Mouse (Mus musculus): Measurements from ENCODE around the gene Kdm2a. TPM values are rescaled to one million over a fixed set of nuclear protein-coding genes. Genes with fewer than 3 reads are reported as not detected.

Gene Kdm2a
- 89.8 TPM for polyA plus RNA-seq (2017; shearing (Covaris generic))

GRCm38 (mm10) chr19:4397798-4398629, at the start of gene Kdm2a:
Kdm2a (minus strand) TSS chr19:4398285.

GRCm38 (mm10) chr19:4439161-4439801, 41.2 kb upstream of the Kdm2a start, which contains the start of gene Rhod:
Rhod (minus strand) TSS chr19:4439432.

DNA sequence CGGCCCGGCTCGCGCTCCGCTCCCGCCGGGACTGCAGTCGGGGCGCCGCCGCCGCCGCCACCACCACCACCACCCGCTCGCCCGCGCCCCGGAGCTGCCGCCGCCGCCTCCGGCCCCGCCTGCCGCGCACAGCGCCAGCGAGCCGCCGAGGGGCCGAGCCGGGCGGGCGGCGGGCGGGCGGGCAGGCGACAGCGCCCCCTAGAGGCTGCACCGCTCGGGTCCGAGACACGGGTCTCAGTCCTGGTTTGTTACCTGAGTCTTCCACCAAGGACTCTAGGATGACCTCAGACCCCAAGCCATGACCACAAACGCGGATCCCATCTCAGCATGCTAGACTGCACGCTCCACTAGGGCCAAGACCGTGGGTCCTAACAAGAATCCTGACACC, 91.9 kb downstream of the Kdm2a start, which contains the start of gene Grk2:
Gene Grk2, minus strand, starts transcription at position 33 of the 388 bp plus-strand sequence.

GRCm38 (mm10) chr19:4282898-4283553, 115.1 kb downstream of the Kdm2a start, which contains the start of gene Ankrd13d:
Ankrd13d (minus strand) TSS chr19:4283137.

GRCm38 (mm10) chr19:4268566-4269361, 129.3 kb downstream of the Kdm2a start, which contains the start of gene Ssh3:
Ssh3 (minus strand) TSS chr19:4269180.

Other genes with a start within 250 kb of the Kdm2a start
- 183 TPM for gene Coro1b, start 249.7 kb downstream of the Kdm2a start, polyA plus RNA-seq (2017; shearing (Covaris generic))
- 239 TPM for gene Ptprcap, start 244.7 kb downstream of the Kdm2a start, polyA plus RNA-seq (2017; shearing (Covaris generic))
- gene Rps6kb2, start 234.9 kb downstream of the Kdm2a start, polyA plus RNA-seq (2017; shearing (Covaris generic)), result 50.3 TPM
- gene Carns1, start 222.8 kb downstream of the Kdm2a start, polyA plus RNA-seq (2017; shearing (Covaris generic)), result 45.8 TPM
- gene Tbc1d10c, start 207.0 kb downstream of the Kdm2a start, polyA plus RNA-seq (2017; shearing (Covaris generic)), result 455 TPM
- gene Ppp1ca, start 206.2 kb downstream of the Kdm2a start, polyA plus RNA-seq (2017; shearing (Covaris generic)), result 718 TPM
- gene Rad9a, start 196.6 kb downstream of the Kdm2a start, polyA plus RNA-seq (2017; shearing (Covaris generic)), result 37.1 TPM
- 49.3 TPM for gene Clcf1, start 184.0 kb downstream of the Kdm2a start, polyA plus RNA-seq (2017; shearing (Covaris generic))
- gene AC109138.7, start 183.9 kb downstream of the Kdm2a start, polyA plus RNA-seq (2017; shearing (Covaris generic)), result not detected
- gene Pold4, start 166.4 kb downstream of the Kdm2a start, polyA plus RNA-seq (2017; shearing (Covaris generic)), result 94.9 TPM
- 0.78 TPM for gene Ssh3, start 129.1 kb downstream of the Kdm2a start, polyA plus RNA-seq (2017; shearing (Covaris generic))
- 9.1 TPM for gene Ankrd13d, start 115.1 kb downstream of the Kdm2a start, polyA plus RNA-seq (2017; shearing (Covaris generic))
- gene Grk2, start 92.1 kb downstream of the Kdm2a start, polyA plus RNA-seq (2017; shearing (Covaris generic)), result 274 TPM
- 2.5 TPM for gene Rhod, start 41.1 kb upstream of the Kdm2a start, polyA plus RNA-seq (2017; shearing (Covaris generic))
- 0.17 TPM for gene Syt12, start 79.2 kb upstream of the Kdm2a start, polyA plus RNA-seq (2017; shearing (Covaris generic))
- gene 2010003K11Rik, start 100.3 kb upstream of the Kdm2a start, polyA plus RNA-seq (2017; shearing (Covaris generic)), result not detected
- 3.6 TPM for gene Pcx, start 112.2 kb upstream of the Kdm2a start, polyA plus RNA-seq (2017; shearing (Covaris generic))
- gene Lrfn4, start 217.4 kb upstream of the Kdm2a start, polyA plus RNA-seq (2017; shearing (Covaris generic)), result not detected
- gene Rce1, start 227.4 kb upstream of the Kdm2a start, polyA plus RNA-seq (2017; shearing (Covaris generic)), result 105 TPM